Mouse (Mus musculus) heart, embryonic 11.5 days (tissue): ENCODE data around the gene Bhmt2. TPM values are rescaled to one million over a fixed set of nuclear protein-coding genes. Genes with fewer than 3 reads are reported as not detected.

ENCODE experiments used
- ATAC-seq: fragments of 200-750 bp; cut with Nextera tagmentation; replicated peaks from 2 replicates; pipeline ENCODE4 v1.8.0; 2017; ENCODE audit warnings: moderate library complexity; ENCODE audit not compliant: insufficient number of reproducible peaks, low FRiP score, low TSS enrichment
- H3K27ac ChIP-seq: fragments of 300-500 bp; sonication (generic); 2 replicates; pipeline ENCODE4 v1.5.1; 2014; ENCODE audit warnings: mild to moderate bottlenecking, low read depth, low read length
- H3K27me3 ChIP-seq: fragments of 300-500 bp; sonication (generic); 2 replicates; pipeline ENCODE4 v1.6.1; 2014; ENCODE audit warnings: mild to moderate bottlenecking, low read length, mixed read lengths; ENCODE audit not compliant: control insufficient read depth, insufficient read depth
- H3K36me3 ChIP-seq: fragments of 300-500 bp; sonication (generic); 2 replicates; pipeline ENCODE4 v1.6.1; 2014; ENCODE audit warnings: mild to moderate bottlenecking, low read length, moderate library complexity, mixed read lengths; ENCODE audit not compliant: control insufficient read depth, insufficient read depth
- H3K4me1 ChIP-seq: fragments of 300-500 bp; sonication (generic); 2 replicates; pipeline ENCODE4 v1.6.1; 2014; ENCODE audit warnings: low read length; ENCODE audit not compliant: control insufficient read depth, insufficient read depth
- H3K4me2 ChIP-seq: fragments of 300-500 bp; sonication (generic); 2 replicates; pipeline ENCODE4 v1.6.1; 2014; ENCODE audit warnings: mild to moderate bottlenecking, moderate library complexity
- H3K4me3 ChIP-seq: fragments of 300-500 bp; sonication (generic); 2 replicates; pipeline ENCODE4 v1.5.1; 2014; ENCODE audit warnings: low read depth, low read length
- H3K9ac ChIP-seq: fragments of 300-500 bp; sonication (generic); 2 replicates; pipeline ENCODE4 v1.6.1; 2014; ENCODE audit warnings: mild to moderate bottlenecking, low read depth, low read length, moderate library complexity
- H3K9me3 ChIP-seq: fragments of 300-500 bp; sonication (generic); replicated peaks from 2 replicates; pipeline ENCODE4 v1.6.1; 2016; ENCODE audit warnings: low read length; ENCODE audit not compliant: control insufficient read depth
- WGBS: fragments of 180-500 bp; shearing (Covaris S2); extraction: QIAGEN DNeasy Blood & Tissue Kit; methylation state at CpG from one replicate; pipeline ENCODE4 v1.1.7; 2014; ENCODE audit not compliant: insufficient replicate concordance; 5-methylcytosine and 5-hydroxymethylcytosine counted together
- polyA plus RNA-seq: library from polyadenylated mRNA; unstranded; fragments of >200 nt; fragmentation: Nextera tagmentation; extraction: Ambion mirVana; gene quantifications from 2 replicates; pipeline ENCODE4 v1.2.1, GENCODE M21; 2014

The Bhmt2 gene
- polyA plus RNA-seq, 1 experiment from 2014 or later = 0.39 TPM

- Histone ChIP-seq H3K9ac (no peak overlapping the region), H3K27ac (no peak overlapping the region), H3K9me3 (0 out of 2 replicates have a peak, but pooled peaks cover 3% of the 10 kb centered on the region), H3K4me1 (no peaks in the 10 kb centered on the region), H3K4me3 (no peak overlapping the region), H3K4me2 (no peak overlapping the region), H3K36me3 (no peaks in the 10 kb centered on the region), H3K27me3 (peaks cover 7% of the 10 kb centered on the region)
- ATAC-seq = no peak
- WGBS = 59% methylated on average over 2 of the region's 2 CpGs
Observed at GRCm38 (mm10) chr13:93673296-93673695, 806 bp downstream of the Bhmt2 start.

DNA sequence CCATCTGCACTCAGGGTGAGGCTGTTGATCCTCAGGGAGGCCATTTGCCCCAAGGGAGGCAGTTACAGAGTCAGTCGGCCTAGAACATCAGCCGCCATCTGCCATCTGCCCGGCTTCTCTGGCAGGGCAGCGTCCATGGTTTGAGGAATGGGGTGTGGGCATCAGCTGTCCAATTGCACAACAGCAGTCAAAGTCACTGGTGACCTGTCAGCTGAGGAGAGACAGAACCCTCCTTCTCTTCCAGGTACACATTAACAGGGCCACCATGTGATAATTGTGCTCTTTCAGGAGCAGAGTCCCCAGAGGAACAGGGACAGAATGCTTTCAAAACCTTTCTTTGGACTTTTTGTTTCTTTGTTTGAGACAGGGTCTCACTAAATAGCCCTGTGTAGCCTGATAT, 1.7 kb downstream of the Bhmt2 start:
- H3K4me2 ChIP-seq = no peak overlapping the region
- no peak overlapping the region for H3K27ac ChIP-seq
- H3K27me3 ChIP-seq = peaks cover 7% of the 10 kb centered on the region
- no peaks in the 10 kb centered on the region for H3K4me1 ChIP-seq
- no peak for ATAC-seq
- WGBS = 88% methylated on average over 4 of the region's 4 CpGs
- H3K36me3 ChIP-seq = no peaks in the 10 kb centered on the region
- H3K9me3 ChIP-seq = 0 out of 2 replicates have a peak, but pooled peaks cover 3% of the 10 kb centered on the region
- no peak overlapping the region for H3K9ac ChIP-seq
- H3K4me3 ChIP-seq = no peak overlapping the region

GRCm38 (mm10) chr13:93667586-93667985, 6.5 kb downstream of the Bhmt2 start:
- H3K4me2 ChIP-seq = no peak overlapping the region
- H3K4me3 ChIP-seq = no peak overlapping the region
- H3K36me3 ChIP-seq = no peaks in the 10 kb centered on the region
- no peaks in the 10 kb centered on the region for H3K4me1 ChIP-seq
- H3K27me3 ChIP-seq = 0 out of 2 replicates have a peak, but pooled peaks cover 2% of the 10 kb centered on the region
- no peak overlapping the region for H3K9ac ChIP-seq
- no peak for ATAC-seq
- WGBS = 76% methylated on average over 4 of the region's 4 CpGs
- no peak overlapping the region for H3K27ac ChIP-seq
- 0 out of 2 replicates have a peak, but pooled peaks cover 3% of the 10 kb centered on the region for H3K9me3 ChIP-seq

- H3K27ac ChIP-seq = no peak overlapping the region
- no peak overlapping the region for H3K4me3 ChIP-seq
- no peaks in the 10 kb centered on the region for H3K4me1 ChIP-seq
- H3K27me3 ChIP-seq = no peaks in the 10 kb centered on the region
- no peak overlapping the region for H3K4me2 ChIP-seq
- no peaks in the 10 kb centered on the region for H3K9me3 ChIP-seq
- ATAC-seq = no peak
- H3K9ac ChIP-seq = no peak overlapping the region
- 82% methylated on average over 5 of the region's 5 CpGs for WGBS
- H3K36me3 ChIP-seq = no peaks in the 10 kb centered on the region
Observed at GRCm38 (mm10) chr13:93657941-93658340, 16.2 kb downstream of the Bhmt2 start.

DNA sequence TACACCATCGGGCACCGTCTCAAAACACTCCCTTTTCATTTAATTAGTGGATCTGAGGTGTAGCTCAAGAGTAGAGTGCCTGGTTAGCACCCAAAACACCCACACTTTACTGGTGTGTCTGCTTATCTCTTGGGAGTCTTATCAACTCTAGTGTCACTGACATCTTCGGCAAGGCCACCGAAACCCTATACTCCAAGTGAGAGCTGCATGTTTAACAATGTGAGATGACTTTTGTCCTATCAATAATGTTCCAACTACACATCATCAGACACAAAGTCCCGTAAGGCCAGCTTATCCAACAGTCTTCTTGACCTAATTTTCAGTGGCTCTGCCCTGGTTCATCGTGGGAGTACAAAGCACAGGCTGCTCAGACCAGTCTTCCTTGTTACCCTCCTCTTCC, 20.7 kb downstream of the Bhmt2 start:
- Histone ChIP-seq H3K9me3 (no peaks in the 10 kb centered on the region), H3K4me2 (no peak overlapping the region), H3K36me3 (no peaks in the 10 kb centered on the region), H3K27ac (no peak overlapping the region), H3K27me3 (no peaks in the 10 kb centered on the region), H3K4me1 (no peaks in the 10 kb centered on the region), H3K9ac (no peak overlapping the region), H3K4me3 (no peak overlapping the region)
- no peak for ATAC-seq
- WGBS = 67% methylated on average over 6 of the region's 6 CpGs

- Histone ChIP-seq H3K9me3 (no peaks in the 10 kb centered on the region), H3K4me1 (no peaks in the 10 kb centered on the region), H3K27ac (no peak overlapping the region), H3K4me3 (no peak overlapping the region), H3K36me3 (no peaks in the 10 kb centered on the region), H3K9ac (no peak overlapping the region), H3K27me3 (no peaks in the 10 kb centered on the region), H3K4me2 (no peak overlapping the region)
- ATAC-seq = no peak
- 58% methylated on average over 7 of the region's 7 CpGs for WGBS
Observed at GRCm38 (mm10) chr13:93648387-93649130, 25.5 kb downstream of the Bhmt2 start.

DNA sequence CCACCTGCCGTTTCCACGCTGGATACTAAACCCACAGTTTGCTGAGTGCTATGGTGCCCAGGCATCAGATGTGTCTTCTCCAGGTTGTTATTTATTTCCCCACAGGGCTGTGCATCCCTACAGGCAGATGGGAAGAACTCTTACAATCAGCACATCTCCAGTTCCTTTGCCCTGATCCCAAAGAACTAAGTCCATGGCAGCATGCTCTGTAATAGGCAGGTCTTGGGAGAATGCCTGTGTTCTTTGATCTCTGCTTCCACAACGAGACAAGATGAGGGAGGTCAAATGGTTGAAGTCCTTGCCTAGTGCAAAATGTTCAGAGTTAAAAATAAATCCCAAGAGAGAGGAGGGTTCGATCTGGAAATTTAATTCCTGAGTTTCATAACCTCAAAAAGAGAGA, 34.5 kb downstream of the Bhmt2 start:
- 59% methylated on average over 4 of the region's 4 CpGs for WGBS
- no peak overlapping the region for H3K27ac ChIP-seq

DNA sequence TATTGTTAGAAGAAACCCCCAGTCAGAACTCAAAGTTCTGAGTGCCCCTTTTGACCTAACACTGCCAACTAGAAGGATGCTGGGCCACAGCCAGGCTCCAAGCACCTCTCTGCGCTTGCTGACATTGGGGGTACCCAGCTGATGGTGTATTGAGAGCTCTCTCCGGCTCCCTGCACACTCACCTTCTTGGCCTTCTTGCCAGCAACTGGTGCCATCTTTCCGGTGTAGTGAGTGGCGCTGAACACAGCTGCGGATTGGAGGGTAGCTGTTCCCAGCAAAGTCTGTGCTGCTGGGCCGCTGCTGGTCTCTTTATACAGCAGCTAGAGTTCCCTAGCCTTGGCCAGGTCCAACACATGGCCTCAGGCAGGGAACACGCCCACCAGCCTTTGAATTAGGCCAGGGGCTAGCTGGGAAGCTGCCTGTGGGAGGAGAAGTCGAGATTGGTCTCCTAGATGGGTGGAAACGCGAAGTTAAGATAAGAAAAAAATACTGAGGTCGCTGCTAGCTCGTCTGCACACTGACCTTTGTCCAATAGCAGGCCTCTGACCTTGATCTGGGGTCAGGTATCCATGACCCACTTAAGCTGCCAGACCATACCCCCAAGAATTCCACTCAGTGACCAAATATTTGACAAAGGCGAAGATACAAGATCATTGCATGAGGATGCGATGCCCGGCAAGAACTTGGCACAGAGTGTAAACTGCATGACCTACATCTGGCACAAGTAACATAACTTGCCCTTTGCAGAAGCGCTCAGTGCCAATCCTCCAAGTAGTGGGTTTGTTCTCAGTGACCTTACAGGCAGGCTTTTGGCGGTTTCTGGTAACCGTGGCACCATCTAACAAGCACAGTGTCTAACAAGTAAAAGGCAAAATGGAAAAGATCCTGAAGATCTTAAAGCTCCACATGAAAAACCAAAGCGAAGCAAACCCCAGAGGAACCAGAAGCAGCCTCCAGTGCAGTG, 36.5 kb downstream of the Bhmt2 start, which contains the start of gene Bhmt:
TSS of gene Bhmt (minus strand) at position 680 of the 964 bp plus-strand sequence.
- Histone ChIP-seq H3K27ac (no peak within 1 kb of the TSS), H3K36me3 (no peaks in the 10 kb centered on the region), H3K4me3 (no peak within 1 kb of the TSS), H3K4me2 (no peak within 1 kb of the TSS), H3K9me3 (no peaks in the 10 kb centered on the region), H3K9ac (no peak within 1 kb of the TSS), H3K27me3 (no peaks in the 10 kb centered on the region), H3K4me1 (no peaks in the 10 kb centered on the region; the same call in 1 of the 2 replicates)
- ATAC-seq = no peak
- WGBS = 59% methylated on average over 19 of the region's 19 CpGs

More for the DNA sequence above, 34.5 kb downstream of the Bhmt2 start:
- no peak overlapping the region for H3K9ac ChIP-seq
- H3K27me3 ChIP-seq = no peaks in the 10 kb centered on the region
- no peak for ATAC-seq
- H3K4me2 ChIP-seq = no peak overlapping the region
- H3K4me1 ChIP-seq = no peaks in the 10 kb centered on the region; the same call in 1 of the 2 replicates
- H3K36me3 ChIP-seq = no peaks in the 10 kb centered on the region
- H3K4me3 ChIP-seq = no peak overlapping the region
- H3K9me3 ChIP-seq = no peaks in the 10 kb centered on the region
